9 mouse cellular contexts compared by ENCODE assay signal in the genomic region with DNA sequence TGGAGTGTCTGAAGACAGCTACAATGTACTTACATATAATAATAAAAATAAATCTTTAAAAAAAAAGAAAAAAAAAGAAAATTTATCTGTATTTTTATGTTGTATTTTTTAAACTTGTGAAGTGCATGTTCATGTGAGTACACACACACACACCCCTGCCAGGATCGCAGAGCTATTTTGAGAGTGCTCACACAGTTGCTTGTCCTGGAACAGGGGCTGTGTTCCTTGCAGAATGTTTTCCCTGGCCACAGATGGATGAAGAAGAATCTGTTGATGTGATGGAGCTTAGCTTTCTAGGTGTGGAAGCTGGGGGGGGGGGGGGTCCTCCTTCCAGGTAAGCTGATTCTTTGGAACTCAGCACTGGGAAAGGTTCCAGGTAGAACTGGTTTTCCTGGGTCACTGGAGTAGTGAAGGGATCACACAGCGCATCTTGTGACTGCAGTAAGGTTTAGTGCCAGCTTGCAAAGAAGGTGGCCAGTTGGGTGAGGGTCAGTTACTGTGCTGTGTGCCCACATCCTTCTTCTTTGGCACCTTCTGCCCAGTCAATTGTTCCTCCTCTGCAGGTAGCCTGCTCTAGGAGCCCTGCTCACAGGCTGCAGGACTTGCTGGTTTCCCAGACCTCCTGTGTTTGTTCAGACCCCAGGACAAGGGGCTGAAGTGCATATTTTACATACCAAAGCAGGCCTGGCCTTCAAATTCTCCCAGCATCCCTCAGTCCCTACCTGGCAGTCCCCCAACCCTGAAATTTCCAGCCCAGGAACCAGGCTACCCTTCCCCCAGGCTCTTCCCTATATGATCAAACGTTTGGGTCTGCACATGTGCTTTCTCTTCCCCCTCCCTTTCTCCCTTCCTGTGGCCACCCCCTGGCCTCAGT. TPM values are rescaled to one million over a fixed set of nuclear protein-coding genes. Genes with fewer than 3 reads are reported as not detected.
DNase-seq lines count a peak whose midpoint lies in the region; ATAC-seq and TF ChIP-seq lines count a peak whose summit lies in the region.
"Had no signal": no experiment of that assay in that cellular context is flagged by ENCODE, and none has a peak within 500 bp of the region (broad histone marks: within the 10 kb centered on the region; RNA-seq: fewer than 3 reads in every experiment).

No protein-coding gene starts in this region.

- H3K9ac ChIP-seq in kidney, postnatal 0 days (ENCODE audit: low read depth, low read length): no peak overlapping the region
- H3K9ac ChIP-seq in stomach, embryonic 15.5 days: no peak overlapping the region

- WGBS in kidney, postnatal 0 days: 59% methylated on average over 3 of the region's 3 CpGs
- 59% methylated on average over 3 of the region's 3 CpGs for WGBS in stomach, embryonic 15.5 days

- no peak; the same call in 1 of the 2 replicates for ATAC-seq in kidney, postnatal 0 days (replicated peaks; ENCODE audit: low FRiP score, low read depth)
- no peak for ATAC-seq in stomach, embryonic 15.5 days (ENCODE audit: insufficient read depth, low FRiP score, low read depth)
- ATAC-seq: Patski had no signal

- peak overlapping the region; percentile 66 for H3K27ac ChIP-seq in kidney, postnatal 0 days
- peak overlapping the region; percentile 44; the same call in 1 of the 2 replicates for H3K27ac ChIP-seq in stomach, embryonic 15.5 days

- no peaks in the 10 kb centered on the region for H3K36me3 ChIP-seq in kidney, postnatal 0 days (ENCODE audit: insufficient read depth, low read length)
- no peaks in the 10 kb centered on the region for H3K36me3 ChIP-seq in stomach, embryonic 15.5 days

- no peaks in the 10 kb centered on the region for H3K27me3 ChIP-seq in kidney, postnatal 0 days (ENCODE audit: insufficient read depth, low read length)
- no peaks in the 10 kb centered on the region for H3K27me3 ChIP-seq in stomach, embryonic 15.5 days (replicated peaks)
- H3K27me3 ChIP-seq: Patski had no signal

- H3K4me3 ChIP-seq in kidney, postnatal 0 days (replicated peaks; ENCODE audit: low read depth, low read length): no peak overlapping the region
- no peak overlapping the region for H3K4me3 ChIP-seq in stomach, embryonic 15.5 days (replicated peaks)

- H3K4me1 ChIP-seq in kidney, postnatal 0 days (replicated peaks; ENCODE audit: insufficient read depth, low read length): peaks cover 30% of the 10 kb centered on the region; the same call in 1 of the 2 replicates
- H3K4me1 ChIP-seq in stomach, embryonic 15.5 days: peaks cover 19% of the 10 kb centered on the region; the same call in 1 of the 2 replicates

- DNase-seq in lung, adult 18-20 months: peak; percentile 31 to 56
- DNase-seq in lung, postnatal 25 days (ENCODE audit: low spot score): no peak
- peak; percentile 47 for DNase-seq in heart, postnatal 4 days
- DNase-seq in kidney, postnatal 0 days (ENCODE audit: low spot score): no peak
- DNase-seq in right cerebral cortex, postnatal 10 days (ENCODE audit: low spot score in 2 of 2): no peak
- no peak for DNase-seq in urinary bladder, postnatal 14 days (ENCODE audit: low spot score)
- DNase-seq: right cerebral cortex, postnatal 14 days had no signal

- no peaks in the 10 kb centered on the region for H3K9me3 ChIP-seq in kidney, postnatal 0 days (replicated peaks; ENCODE audit: low read length)
- H3K9me3 ChIP-seq in stomach, embryonic 15.5 days: no peaks in the 10 kb centered on the region

- H3K4me2 ChIP-seq in kidney, postnatal 0 days (ENCODE audit: low read length): no peak overlapping the region
- no peak overlapping the region for H3K4me2 ChIP-seq in stomach, embryonic 15.5 days

- no peak for TF ChIP-seq CTCF in kidney, postnatal 0 days (IDR thresholded peaks at IDR 0.05; ENCODE audit: low read depth)

RNA-seq across cellular contexts. Expression of a gene that starts 52.6 kb away (rescaled TPM):
- total RNA-seq in heart, postnatal 4 days (2021): not detected
- polyA plus RNA-seq in kidney, postnatal 0 days (2015; fragmentation: Nextera tagmentation; extraction: Ambion mirVana): 0.04 TPM in 2 replicates
- polyA plus RNA-seq in stomach, embryonic 15.5 days (2015; fragmentation: Nextera tagmentation; extraction: Ambion mirVana): 0.85 and 1.0 TPM in 2 replicates
- polyA plus RNA-seq: Patski had no signal

Comparison
In these comparisons a context has a peak if more than half of its experiments do, and no peak if none do; other contexts are left out.
1. DNase-seq: peak in lung, adult 18-20 months (2 of 2) and heart, postnatal 4 days (single experiment); none in lung, postnatal 25 days (single experiment), kidney, postnatal 0 days (single experiment), right cerebral cortex, postnatal 10 days (0 of 2) and urinary bladder, postnatal 14 days (single experiment).